Mouse (Mus musculus): Measurements from ENCODE around the gene Nsa2. TPM values are rescaled to one million over a fixed set of nuclear protein-coding genes. Genes with fewer than 3 reads are reported as not detected.
A peak's percentile ranks its signal among the peaks of the same experiment; 100 is the strongest.
"Not testable (repeated sequence)": the region's sequence is repeated elsewhere in the genome, so short reads cannot be mapped to it uniquely, and the experiment has no call there.

Nsa2 gene
- total and polyA plus RNA-seq, 3 experiments = 130 to 245 (median 200) TPM

GRCm38 (mm10) chr13:97142321-97142720 lies 4.6 kb upstream of the Nsa2 start:
- no peak overlapping the region for H3K4me3 ChIP-seq (ENCODE audit: control insufficient read depth in 1 of 2, insufficient read depth in 1 of 2, low read depth in 2 of 2, low read length in 2 of 2)
- H3K4me1 ChIP-seq (ENCODE audit: control insufficient read depth in 1 of 2, insufficient read depth in 2 of 2, low read length in 2 of 2) = no peaks in the 10 kb centered on the region
- peaks cover 11% of the 10 kb centered on the region for H3K79me2 ChIP-seq (ENCODE audit: control insufficient read depth, insufficient read depth, low read length, poor library complexity)
- peaks cover 2 to 9% of the 10 kb centered on the region in 2 experiments for H3K36me3 ChIP-seq (ENCODE audit: control insufficient read depth in 1 of 2, insufficient read depth in 2 of 2, low read length in 2 of 2)
- no peak overlapping the region for H3K27ac ChIP-seq (ENCODE audit: control insufficient read depth, low read depth, low read length)
- no peak for TF ChIP-seq SIN3A (IDR thresholded peaks at IDR 0.05; ENCODE audit: low read length)
- no peak for TF ChIP-seq CTCF (IDR thresholded peaks at IDR 0.05 in 2 of 3, conservative IDR thresholded peaks at IDR 0.05 in 1 of 3; ENCODE audit: control insufficient read depth in 1 of 3, insufficient read depth in 1 of 3, low read depth in 2 of 3, low read length in 3 of 3, poor library complexity in 1 of 3, severe bottlenecking in 1 of 3)
- no peak for TF ChIP-seq MAZ (IDR thresholded peaks at IDR 0.05; ENCODE audit: low read depth, low read length)
- no peak for TF ChIP-seq POLR2A (IDR thresholded peaks at IDR 0.05; ENCODE audit: control insufficient read depth in 1 of 2, insufficient read depth in 1 of 2, low read depth in 1 of 2, low read length in 2 of 2, poor library complexity in 1 of 2)
- TF ChIP-seq USF1 (IDR thresholded peaks at IDR 0.05; ENCODE audit: low read depth, low read length) = no peak
- no peak for TF ChIP-seq ZNF384 (IDR thresholded peaks at IDR 0.05; ENCODE audit: low read depth, low read length)
- no peak for TF ChIP-seq MYB (IDR thresholded peaks at IDR 0.05; ENCODE audit: low read depth, low read length)
- no peak for TF ChIP-seq TCF12 (IDR thresholded peaks at IDR 0.05; ENCODE audit: low read depth, low read length)
- no peak for TF ChIP-seq RCOR1 (IDR thresholded peaks at IDR 0.05; ENCODE audit: low read depth, low read length)
- TF ChIP-seq POLR2AphosphoS5 (IDR thresholded peaks at IDR 0.05; ENCODE audit: borderline replicate concordance, low read depth, low read length) = no peak
- TF ChIP-seq POLR2AphosphoS2 (IDR thresholded peaks at IDR 0.05; ENCODE audit: low read length) = no peak
- no peak overlapping the region for H3K9ac ChIP-seq (ENCODE audit: control insufficient read depth, low read depth, low read length, poor library complexity, severe bottlenecking)
- DNase-seq (ENCODE audit: low read depth, low spot score) = no peak
- no peaks in the 10 kb centered on the region for H3K27me3 ChIP-seq (ENCODE audit: control insufficient read depth in 1 of 2, insufficient read depth in 2 of 2, low read length in 2 of 2)
- no peaks in the 10 kb centered on the region for H3K9me3 ChIP-seq (replicated peaks; ENCODE audit: insufficient read depth, low read length)

GRCm38 (mm10) chr13:97138404-97138931 lies 731 bp upstream of the Nsa2 start:
- not testable (repeated sequence) for H3K9me3 ChIP-seq (replicated peaks; ENCODE audit: insufficient read depth, low read length); H3K27me3 ChIP-seq (ENCODE audit: control insufficient read depth in 1 of 2, insufficient read depth in 2 of 2, low read length in 2 of 2); H3K4me1 ChIP-seq (ENCODE audit: control insufficient read depth in 1 of 2, insufficient read depth in 2 of 2, low read length in 2 of 2)
- DNase-seq (ENCODE audit: low read depth, low spot score) = peak; percentile 42
- peak; percentile 87 for TF ChIP-seq TBP (IDR thresholded peaks at IDR 0.05; ENCODE audit: low read depth, low read length)
- peak overlapping the region; percentile 83 for H3K27ac ChIP-seq (ENCODE audit: control insufficient read depth, low read depth, low read length)
- peaks cover 10 to 13% of the 10 kb centered on the region in 2 experiments for H3K36me3 ChIP-seq (ENCODE audit: control insufficient read depth in 1 of 2, insufficient read depth in 2 of 2, low read length in 2 of 2)
- peaks cover 16% of the 10 kb centered on the region for H3K79me2 ChIP-seq (ENCODE audit: control insufficient read depth, insufficient read depth, low read length, poor library complexity)
- H3K9ac ChIP-seq (ENCODE audit: control insufficient read depth, low read depth, low read length, poor library complexity, severe bottlenecking) = peak overlapping the region; percentile 98
- H3K4me3 ChIP-seq (ENCODE audit: control insufficient read depth in 1 of 2, insufficient read depth in 1 of 2, low read depth in 2 of 2, low read length in 2 of 2) = peak overlapping the region; percentile 93 to 98

DNA sequence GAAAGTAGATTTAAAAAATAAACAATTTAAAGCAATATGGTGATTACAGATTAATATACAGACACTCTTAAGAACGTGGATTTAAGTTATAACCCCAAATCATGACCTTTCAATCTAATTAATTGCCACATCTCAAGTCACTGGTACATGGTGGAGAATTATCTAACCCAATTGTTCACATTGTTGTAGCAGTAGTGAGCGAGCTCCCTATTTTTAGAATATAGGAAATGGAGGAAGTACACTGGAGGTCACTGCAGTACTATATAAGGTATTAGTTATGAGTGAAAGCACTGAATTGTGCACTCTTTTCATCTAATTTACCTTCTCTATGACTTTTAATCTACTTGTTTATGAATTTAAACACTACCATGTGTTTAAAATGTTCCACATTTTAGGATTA lies 7.3 kb downstream of the Nsa2 start:
- not testable (repeated sequence) for DNase-seq (ENCODE audit: low read depth, low spot score); H3K9me3 ChIP-seq (replicated peaks; ENCODE audit: insufficient read depth, low read length); H3K4me1 ChIP-seq (ENCODE audit: control insufficient read depth in 1 of 2, insufficient read depth in 2 of 2, low read length in 2 of 2); H3K4me3 ChIP-seq (ENCODE audit: control insufficient read depth in 1 of 2, insufficient read depth in 1 of 2, low read depth in 2 of 2, low read length in 2 of 2); H3K27ac ChIP-seq (ENCODE audit: control insufficient read depth, low read depth, low read length); H3K27me3 ChIP-seq (ENCODE audit: control insufficient read depth in 1 of 2, insufficient read depth in 2 of 2, low read length in 2 of 2); H3K79me2 ChIP-seq (ENCODE audit: control insufficient read depth, insufficient read depth, low read length, poor library complexity); H3K9ac ChIP-seq (ENCODE audit: control insufficient read depth, low read depth, low read length, poor library complexity, severe bottlenecking)
- H3K36me3 ChIP-seq (ENCODE audit: control insufficient read depth in 1 of 2, insufficient read depth in 2 of 2, low read length in 2 of 2) = peaks cover 0 to 18% of the 10 kb centered on the region in 2 experiments; a peak in 2 of 4 replicates

DNA sequence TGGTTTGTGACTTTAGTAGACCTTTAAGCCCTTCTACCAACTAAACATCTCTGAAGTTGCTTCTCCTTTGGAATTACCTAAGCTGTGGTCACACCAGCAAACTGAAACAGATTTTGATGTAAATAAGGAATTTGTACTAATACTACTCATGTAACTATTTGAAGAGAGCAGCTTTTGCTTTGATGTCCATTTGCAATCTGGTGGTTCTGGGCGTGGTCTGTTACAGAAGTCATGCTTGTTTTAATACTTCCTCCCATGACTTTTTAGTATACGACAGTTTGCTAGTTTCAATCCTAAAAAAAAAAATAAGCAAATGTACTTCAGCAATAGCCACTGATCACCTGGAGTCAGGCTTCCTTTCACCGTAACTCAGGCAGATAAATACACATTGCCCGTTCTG lies 8.1 kb downstream of the Nsa2 start:
- not testable (repeated sequence) for DNase-seq (ENCODE audit: low read depth, low spot score); H3K4me3 ChIP-seq (ENCODE audit: control insufficient read depth in 1 of 2, insufficient read depth in 1 of 2, low read depth in 2 of 2, low read length in 2 of 2); H3K79me2 ChIP-seq (ENCODE audit: control insufficient read depth, insufficient read depth, low read length, poor library complexity); H3K27ac ChIP-seq (ENCODE audit: control insufficient read depth, low read depth, low read length); H3K4me1 ChIP-seq (ENCODE audit: control insufficient read depth in 1 of 2, insufficient read depth in 2 of 2, low read length in 2 of 2); H3K9ac ChIP-seq (ENCODE audit: control insufficient read depth, low read depth, low read length, poor library complexity, severe bottlenecking); H3K27me3 ChIP-seq (ENCODE audit: control insufficient read depth in 1 of 2, insufficient read depth in 2 of 2, low read length in 2 of 2); H3K9me3 ChIP-seq (replicated peaks; ENCODE audit: insufficient read depth, low read length)
- peaks cover 0 to 16% of the 10 kb centered on the region in 2 experiments; a peak in 2 of 4 replicates for H3K36me3 ChIP-seq (ENCODE audit: control insufficient read depth in 1 of 2, insufficient read depth in 2 of 2, low read length in 2 of 2)

Data from MEL (cell line).